Mouse (Mus musculus): ENCODE results near the gene Fam19a3. TPM values are rescaled to one million over a fixed set of nuclear protein-coding genes. Genes with fewer than 3 reads are reported as not detected.
A peak's percentile ranks its signal among the peaks of the same experiment; 100 is the strongest.
"Not testable (repeated sequence)": the region's sequence is repeated elsewhere in the genome, so short reads cannot be mapped to it uniquely, and the experiment has no call there.

The Fam19a3 gene
- polyA plus RNA-seq, 1 experiment from 2014 or later: 0.04 TPM

DNA sequence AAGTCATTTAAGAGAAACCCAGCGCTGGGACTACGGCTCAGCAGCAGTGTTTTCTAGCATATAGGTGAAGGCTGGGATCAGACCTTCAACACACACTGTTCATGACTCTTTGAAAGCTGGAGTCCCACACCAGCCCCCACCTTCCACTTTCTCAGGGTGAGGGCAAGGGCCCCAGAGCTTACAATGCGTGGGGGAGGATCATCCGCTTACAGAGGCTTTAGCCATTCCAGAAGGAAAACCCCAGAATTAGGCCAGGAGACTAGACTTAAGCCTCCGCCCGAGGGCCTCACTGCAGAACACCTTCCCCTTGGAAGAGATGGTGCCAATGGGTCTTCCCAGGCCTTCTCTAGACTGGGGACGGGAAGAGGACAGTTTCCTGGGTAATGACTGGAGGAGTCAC lies 8.3 kb downstream of the Fam19a3 start:
- Histone ChIP-seq H3K9ac (no peak overlapping the region), H3K36me3 (ENCODE audit: poor library complexity, severe bottlenecking) (no peaks in the 10 kb centered on the region), H3K4me3 (no peak overlapping the region), H3K4me2 (no peak overlapping the region), H3K27me3 (peaks cover 28% of the 10 kb centered on the region), H3K9me3 (replicated peaks) (no peaks in the 10 kb centered on the region), H3K4me1 (peaks cover 6% of the 10 kb centered on the region; the same call in 1 of the 2 replicates), H3K27ac (no peak overlapping the region)
- ATAC-seq: no peak
- 66% methylated on average over 7 of the region's 7 CpGs for WGBS

DNA sequence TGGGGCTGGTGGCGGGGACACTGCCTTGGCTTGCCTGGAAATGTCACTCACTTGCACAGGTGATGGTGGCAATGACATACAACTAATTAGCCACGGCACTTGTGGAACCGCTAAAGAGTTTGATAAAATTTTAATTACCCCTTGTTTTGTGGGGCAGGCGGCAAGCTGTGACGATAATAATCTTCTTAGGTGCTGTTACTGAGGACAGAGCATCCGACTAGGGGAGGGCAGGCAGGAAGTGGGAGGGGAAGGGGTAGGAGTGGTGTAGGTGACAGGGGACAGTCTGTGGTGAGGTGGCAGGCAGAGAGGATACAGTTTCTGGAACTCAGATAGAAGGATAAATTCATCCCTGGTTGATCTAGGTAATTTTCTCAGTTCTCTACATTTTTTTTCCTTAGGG lies 10.2 kb downstream of the Fam19a3 start:
- Histone ChIP-seq H3K36me3 (ENCODE audit: poor library complexity, severe bottlenecking) (no peaks in the 10 kb centered on the region), H3K4me1 (no peaks in the 10 kb centered on the region), H3K27me3 (peaks cover 10% of the 10 kb centered on the region), H3K4me2 (no peak overlapping the region), H3K4me3 (no peak overlapping the region), H3K9me3 (replicated peaks) (no peaks in the 10 kb centered on the region), H3K9ac (no peak overlapping the region), H3K27ac (no peak overlapping the region)
- ATAC-seq: no peak
- 51% methylated on average over 6 of the region's 6 CpGs for WGBS

DNA sequence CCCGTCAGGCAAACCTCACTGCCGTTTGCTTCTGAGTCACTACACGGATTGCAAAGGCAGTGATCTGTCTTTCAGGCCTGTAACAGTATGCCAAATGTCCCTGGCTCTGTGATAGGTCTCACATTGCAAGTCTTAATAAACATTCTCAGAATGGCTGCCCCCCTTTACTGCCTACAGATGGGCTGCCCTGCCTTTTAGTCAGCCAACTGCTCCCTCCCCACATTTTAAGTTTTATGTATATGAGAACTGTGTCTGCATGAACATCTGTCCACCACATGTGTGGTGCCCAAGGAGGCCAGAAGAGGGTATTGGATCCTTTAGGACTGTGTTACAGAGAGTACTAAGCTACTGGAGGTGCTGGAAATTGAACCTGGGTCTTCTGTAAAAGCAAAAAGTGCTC lies 10.7 kb downstream of the Fam19a3 start:
- Histone ChIP-seq H3K27me3 (peaks cover 4% of the 10 kb centered on the region; the same call in 1 of the 2 replicates), H3K9me3 (replicated peaks) (no peaks in the 10 kb centered on the region), H3K4me3 (no peak overlapping the region), H3K4me2 (no peak overlapping the region), H3K36me3 (ENCODE audit: poor library complexity, severe bottlenecking) (no peaks in the 10 kb centered on the region), H3K27ac (no peak overlapping the region), H3K9ac (no peak overlapping the region), H3K4me1 (no peaks in the 10 kb centered on the region)
- WGBS: 81% methylated on average over 3 of the region's 3 CpGs
- ATAC-seq: no peak

GRCm38 (mm10) chr3:104770035-104770434 lies 11.6 kb downstream of the Fam19a3 start:
- WGBS: 54% methylated on average over 10 of the region's 10 CpGs
- no peaks in the 10 kb centered on the region for H3K9me3 ChIP-seq (replicated peaks)
- no peaks in the 10 kb centered on the region for H3K27me3 ChIP-seq
- no peak overlapping the region for H3K27ac ChIP-seq
- no peak overlapping the region for H3K4me2 ChIP-seq
- no peak overlapping the region for H3K9ac ChIP-seq
- H3K4me1 ChIP-seq: no peaks in the 10 kb centered on the region
- no peak for ATAC-seq
- H3K36me3 ChIP-seq (ENCODE audit: poor library complexity, severe bottlenecking): no peaks in the 10 kb centered on the region
- no peak overlapping the region for H3K4me3 ChIP-seq

DNA sequence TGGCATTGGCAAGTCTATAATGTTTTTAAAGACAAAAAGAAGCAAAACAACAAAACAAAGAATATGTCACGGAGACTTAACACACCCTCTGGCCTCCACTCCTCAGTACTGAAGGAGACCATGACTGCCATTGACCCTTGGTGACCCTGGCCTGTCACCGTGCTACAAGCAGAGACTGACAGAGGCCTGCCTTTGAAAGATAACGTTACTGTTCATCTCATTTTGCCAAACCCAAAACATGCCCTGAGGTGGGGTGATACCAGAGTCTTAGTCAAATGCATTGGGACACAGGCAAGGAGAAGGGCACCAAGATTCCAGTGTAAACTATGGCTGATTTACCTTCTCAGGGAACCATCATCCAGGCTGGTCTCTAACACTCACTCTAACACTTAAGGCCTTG lies 12.5 kb downstream of the Fam19a3 start:
- no peak for ATAC-seq
- H3K9ac ChIP-seq: no peak overlapping the region
- WGBS: 68% methylated on average over 3 of the region's 3 CpGs
- no peaks in the 10 kb centered on the region for H3K36me3 ChIP-seq (ENCODE audit: poor library complexity, severe bottlenecking)
- H3K27me3 ChIP-seq: no peaks in the 10 kb centered on the region
- no peak overlapping the region for H3K4me2 ChIP-seq
- no peak overlapping the region for H3K27ac ChIP-seq
- no peaks in the 10 kb centered on the region for H3K4me1 ChIP-seq
- no peaks in the 10 kb centered on the region for H3K9me3 ChIP-seq (replicated peaks)
- H3K4me3 ChIP-seq: no peak overlapping the region

DNA sequence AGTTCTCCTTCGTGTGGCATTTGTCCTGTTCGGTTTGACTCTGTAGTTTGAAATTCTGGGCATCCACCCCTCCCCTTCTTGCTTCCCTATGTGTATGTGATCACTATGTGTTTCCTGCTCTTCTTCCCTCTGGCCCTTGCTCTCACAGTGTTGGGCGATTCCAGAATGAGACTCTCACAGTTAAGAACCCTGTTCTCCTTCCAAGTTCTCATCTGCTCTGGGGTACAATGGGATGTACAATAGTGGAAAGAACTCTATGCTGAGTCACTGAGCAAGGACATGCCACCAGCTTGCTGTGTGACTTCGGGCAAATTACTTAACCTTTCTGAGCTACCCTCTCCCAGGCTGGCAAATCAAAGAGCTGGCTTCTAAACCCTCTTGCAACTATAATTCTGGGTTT lies 13.9 kb downstream of the Fam19a3 start:
- Histone ChIP-seq H3K4me3 (no peak overlapping the region), H3K36me3 (ENCODE audit: poor library complexity, severe bottlenecking) (no peaks in the 10 kb centered on the region), H3K9me3 (replicated peaks) (no peaks in the 10 kb centered on the region), H3K9ac (no peak overlapping the region), H3K4me1 (no peaks in the 10 kb centered on the region), H3K27ac (no peak overlapping the region), H3K27me3 (no peaks in the 10 kb centered on the region), H3K4me2 (no peak overlapping the region)
- ATAC-seq: no peak
- 77% methylated on average over 4 of the region's 4 CpGs for WGBS

GRCm38 (mm10) chr3:104767141-104767540 lies 14.5 kb downstream of the Fam19a3 start:
- no peak overlapping the region for H3K4me2 ChIP-seq
- H3K9ac ChIP-seq: no peak overlapping the region
- no peak overlapping the region for H3K27ac ChIP-seq
- no peak for ATAC-seq
- no peaks in the 10 kb centered on the region for H3K36me3 ChIP-seq (ENCODE audit: poor library complexity, severe bottlenecking)
- H3K27me3 ChIP-seq: no peaks in the 10 kb centered on the region
- H3K4me3 ChIP-seq: no peak overlapping the region
- WGBS: 58% methylated on average over 2 of the region's 2 CpGs
- H3K4me1 ChIP-seq: no peaks in the 10 kb centered on the region
- no peaks in the 10 kb centered on the region for H3K9me3 ChIP-seq (replicated peaks)

DNA sequence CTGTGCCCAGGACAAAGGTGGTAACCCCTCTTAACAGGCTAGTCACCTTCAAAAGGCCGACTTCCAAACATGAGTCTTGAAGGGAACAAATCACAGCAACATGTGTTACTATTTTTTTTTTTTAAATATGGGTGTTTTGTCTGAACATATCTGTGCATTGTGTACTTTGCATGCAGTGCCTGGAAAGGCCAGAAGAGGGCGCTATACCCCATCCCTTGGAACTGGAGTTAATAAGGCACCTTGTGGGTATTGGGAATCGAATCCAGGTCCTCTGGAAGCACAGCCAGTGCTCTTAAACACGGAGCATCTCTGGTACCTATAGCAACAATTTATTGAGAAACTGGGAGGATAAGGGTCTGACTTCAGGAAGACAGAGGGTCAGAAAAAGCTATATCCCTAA lies 16.6 kb downstream of the Fam19a3 start:
- Histone ChIP-seq H3K4me2 (no peak overlapping the region), H3K4me3 (no peak overlapping the region), H3K4me1 (no peaks in the 10 kb centered on the region), H3K9me3 (replicated peaks) (no peaks in the 10 kb centered on the region), H3K9ac (no peak overlapping the region), H3K27ac (no peak overlapping the region), H3K27me3 (0 out of 2 replicates have a peak, but pooled peaks cover 3% of the 10 kb centered on the region), H3K36me3 (ENCODE audit: poor library complexity, severe bottlenecking) (no peaks in the 10 kb centered on the region)
- no peak for ATAC-seq
- 24% methylated on average over 4 of the region's 4 CpGs for WGBS

GRCm38 (mm10) chr3:104762103-104762863 lies 19.4 kb downstream of the Fam19a3 start:
- not testable (repeated sequence) for H3K9me3 ChIP-seq (replicated peaks); ATAC-seq; H3K36me3 ChIP-seq (ENCODE audit: poor library complexity, severe bottlenecking); H3K27ac ChIP-seq; H3K4me1 ChIP-seq; H3K4me3 ChIP-seq; H3K4me2 ChIP-seq; H3K27me3 ChIP-seq; H3K9ac ChIP-seq
- 21% methylated on average over 20 of the region's 20 CpGs for WGBS

DNA sequence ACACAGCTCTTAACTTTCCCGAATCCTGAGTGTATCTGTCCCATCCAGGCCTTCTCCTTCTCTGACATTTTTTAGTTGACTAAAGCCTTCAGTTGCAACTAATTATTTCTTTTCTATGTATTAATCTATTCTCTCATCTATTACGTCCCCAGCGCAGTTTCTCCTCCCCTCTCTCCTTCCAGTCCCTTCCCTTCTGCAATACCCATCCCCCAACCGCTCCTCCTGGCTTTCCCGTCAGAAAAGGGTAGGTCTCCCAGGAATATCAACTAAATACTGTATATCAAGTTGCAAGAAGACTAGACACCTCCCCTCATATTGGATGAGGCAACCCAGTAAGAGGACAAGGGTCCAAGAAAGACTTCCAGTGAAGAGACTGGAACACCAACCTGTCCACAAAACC lies 22.8 kb downstream of the Fam19a3 start:
- H3K27me3 ChIP-seq: 0 out of 2 replicates have a peak, but pooled peaks cover 3% of the 10 kb centered on the region
- ATAC-seq: peak; percentile 51; the same call in 1 of the 2 replicates
- H3K4me2 ChIP-seq: peak overlapping the region; percentile 65
- peaks cover 3% of the 10 kb centered on the region; the same call in 1 of the 2 replicates for H3K4me1 ChIP-seq
- 13% methylated on average over 5 of the region's 5 CpGs for WGBS
- H3K9ac ChIP-seq: peak overlapping the region; percentile 52
- H3K4me3 ChIP-seq: peak overlapping the region; percentile 36
- H3K36me3 ChIP-seq (ENCODE audit: poor library complexity, severe bottlenecking): no peaks in the 10 kb centered on the region
- no peaks in the 10 kb centered on the region for H3K9me3 ChIP-seq (replicated peaks)
- no peak overlapping the region for H3K27ac ChIP-seq

DNA sequence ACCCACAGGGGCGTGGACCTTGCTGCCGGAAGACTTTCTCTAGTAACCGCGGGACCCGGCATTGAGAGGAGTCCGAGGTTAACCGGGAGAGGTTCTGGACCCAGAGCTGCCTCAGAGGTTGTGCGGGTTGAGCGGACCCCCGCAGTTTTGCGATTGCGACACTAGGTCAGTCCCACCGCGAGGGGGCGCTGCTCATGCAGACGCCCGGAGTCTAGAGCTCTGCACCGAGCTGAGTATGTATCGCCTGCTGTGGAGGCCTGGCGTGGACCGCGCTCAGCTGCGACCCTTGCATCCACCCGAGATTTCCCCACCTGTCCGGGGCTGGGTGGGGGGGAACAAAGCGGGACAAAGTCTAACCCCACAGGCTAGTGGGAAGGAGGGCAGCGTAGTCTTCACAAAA lies 23.2 kb downstream of the Fam19a3 start:
- Histone ChIP-seq H3K4me3 (peak overlapping the region; percentile 36), H3K9ac (peak overlapping the region; percentile 52), H3K27me3 (0 out of 2 replicates have a peak, but pooled peaks cover 6% of the 10 kb centered on the region), H3K4me1 (peaks cover 3% of the 10 kb centered on the region; the same call in 1 of the 2 replicates), H3K27ac (no peak overlapping the region), H3K36me3 (ENCODE audit: poor library complexity, severe bottlenecking) (no peaks in the 10 kb centered on the region), H3K4me2 (peak overlapping the region; percentile 65), H3K9me3 (replicated peaks) (no peaks in the 10 kb centered on the region)
- ATAC-seq: peak; percentile 92
- WGBS: 2% methylated on average over 27 of the region's 27 CpGs

GRCm38 (mm10) chr3:104752845-104753244 lies 28.8 kb downstream of the Fam19a3 start:
- not testable (repeated sequence) for H3K4me3 ChIP-seq; H3K36me3 ChIP-seq (ENCODE audit: poor library complexity, severe bottlenecking); H3K9ac ChIP-seq; H3K27me3 ChIP-seq; H3K4me2 ChIP-seq; ATAC-seq; H3K4me1 ChIP-seq; H3K27ac ChIP-seq; H3K9me3 ChIP-seq (replicated peaks)
- 17% methylated on average over 24 of the region's 25 CpGs for WGBS

GRCm38 (mm10) chr3:104743864-104744263 lies 37.8 kb downstream of the Fam19a3 start:
- H3K4me2 ChIP-seq: no peak overlapping the region
- no peak overlapping the region for H3K9ac ChIP-seq
- 93% methylated on average over 1 of the region's 1 CpGs for WGBS
- H3K27me3 ChIP-seq: no peaks in the 10 kb centered on the region
- no peak for ATAC-seq
- H3K4me1 ChIP-seq: no peaks in the 10 kb centered on the region
- no peak overlapping the region for H3K4me3 ChIP-seq
- H3K36me3 ChIP-seq (ENCODE audit: poor library complexity, severe bottlenecking): no peaks in the 10 kb centered on the region
- no peak overlapping the region for H3K27ac ChIP-seq
- H3K9me3 ChIP-seq (replicated peaks): no peaks in the 10 kb centered on the region

All from forebrain, embryonic 13.5 days (tissue).